Mouse (Mus musculus) thymus, postnatal 14 days (tissue): ENCODE data around the gene Nxn.
"Not testable (repeated sequence)": the region's sequence is repeated elsewhere in the genome, so short reads cannot be mapped to it uniquely, and the experiment has no call there.

Experiments used
- DNase-seq: peaks from one replicate; pipeline ENCODE4 v3.0.0; 2021

Nxn gene

DNA sequence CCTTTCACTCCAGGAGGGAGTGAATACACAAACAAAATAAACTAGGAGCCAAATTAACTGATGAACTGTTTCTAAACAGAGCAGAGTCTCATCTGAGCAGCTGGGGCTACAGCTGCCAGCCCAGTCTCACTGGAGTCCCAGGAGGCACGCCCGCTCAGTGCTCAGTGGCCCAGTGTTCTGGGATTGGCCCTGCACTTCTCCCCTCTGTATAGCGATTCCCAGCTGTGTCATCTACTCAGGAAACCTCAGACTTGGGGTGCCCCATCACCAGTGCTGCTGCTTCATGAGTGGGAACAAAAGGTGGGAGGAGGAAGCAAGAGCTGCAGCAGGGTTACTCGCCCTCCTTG lies 145.0 kb downstream of the Nxn start:
- DNase-seq, result no peak

DNA sequence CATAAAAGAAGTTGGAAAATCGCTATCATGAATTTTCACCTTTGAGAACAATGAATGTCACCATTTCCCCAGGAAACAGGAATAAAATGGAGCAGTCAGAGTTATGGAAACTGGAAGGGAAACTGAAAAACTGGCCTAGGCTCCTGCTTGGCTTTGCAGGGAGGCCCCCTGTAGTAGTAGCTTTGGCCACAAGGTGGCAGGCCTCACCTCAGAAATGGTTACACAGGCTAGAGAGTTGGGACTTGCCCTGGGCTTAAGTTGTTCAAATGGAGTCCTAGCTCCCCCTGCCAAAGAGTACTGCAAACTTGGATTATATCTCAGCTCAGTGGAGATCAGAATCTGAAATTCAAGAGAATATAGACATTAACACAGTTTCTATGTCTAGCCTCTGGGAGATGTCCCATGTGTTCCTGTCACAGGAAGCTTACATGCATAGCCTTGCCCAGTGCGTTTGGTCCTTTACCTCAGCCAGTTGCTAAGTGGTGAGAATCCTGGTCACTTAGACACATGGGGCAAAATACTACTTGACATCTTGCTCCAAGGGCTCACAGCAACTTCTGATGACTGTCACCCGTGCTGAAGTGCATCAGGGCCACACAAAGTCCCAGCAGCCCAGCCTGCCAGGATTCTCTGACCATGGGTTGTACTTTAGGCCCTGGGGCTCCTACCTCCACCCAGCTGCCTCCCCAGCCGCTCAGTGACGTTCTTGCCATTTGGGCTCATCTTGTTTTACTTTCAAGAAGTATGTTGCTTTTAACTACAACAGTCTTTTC lies 145.6 kb downstream of the Nxn start:
- DNase-seq, result peak; percentile 82

GRCm38 (mm10) chr11:76252036-76252435 lies 146.9 kb downstream of the Nxn start:
- no peak for DNase-seq

DNA sequence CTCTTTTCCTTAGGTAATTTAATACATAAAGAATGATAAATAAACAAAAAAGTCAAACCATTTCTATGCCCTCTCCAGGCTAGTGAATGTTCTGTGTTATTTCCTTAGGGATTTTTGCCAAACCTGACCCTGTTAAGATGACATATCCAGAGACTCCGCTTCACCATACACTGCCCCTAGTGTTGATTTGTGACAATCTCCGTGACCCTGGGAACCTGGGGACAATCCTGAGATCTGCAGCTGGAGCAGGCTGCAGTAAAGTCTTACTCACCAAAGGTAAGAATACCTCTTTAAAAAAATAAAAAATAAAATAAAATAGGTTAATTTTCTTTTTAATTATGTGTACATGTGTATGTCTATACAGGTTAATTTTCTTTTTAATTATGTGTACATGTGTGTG lies 151.7 kb downstream of the Nxn start:
- no peak for DNase-seq

DNA sequence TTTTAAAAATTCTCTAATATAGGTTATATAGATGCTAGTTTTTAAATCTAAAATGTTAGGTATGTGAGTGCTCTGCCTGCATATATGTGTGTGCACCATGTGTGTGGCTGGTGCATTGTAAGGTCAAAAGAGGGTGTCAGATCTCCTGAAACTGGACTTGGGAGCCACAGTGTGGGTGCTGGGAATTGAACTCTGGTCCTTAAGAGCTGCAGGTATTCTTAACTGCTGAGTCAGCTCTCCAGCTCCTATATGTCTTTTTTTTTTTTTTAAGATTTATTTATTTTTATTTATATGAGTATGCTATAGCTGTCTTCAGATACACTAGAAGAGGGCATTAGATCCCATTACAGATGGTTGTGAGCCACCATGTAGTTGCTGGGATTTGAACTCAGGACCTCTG lies 152.5 kb downstream of the Nxn start:
- no peak for DNase-seq

DNA sequence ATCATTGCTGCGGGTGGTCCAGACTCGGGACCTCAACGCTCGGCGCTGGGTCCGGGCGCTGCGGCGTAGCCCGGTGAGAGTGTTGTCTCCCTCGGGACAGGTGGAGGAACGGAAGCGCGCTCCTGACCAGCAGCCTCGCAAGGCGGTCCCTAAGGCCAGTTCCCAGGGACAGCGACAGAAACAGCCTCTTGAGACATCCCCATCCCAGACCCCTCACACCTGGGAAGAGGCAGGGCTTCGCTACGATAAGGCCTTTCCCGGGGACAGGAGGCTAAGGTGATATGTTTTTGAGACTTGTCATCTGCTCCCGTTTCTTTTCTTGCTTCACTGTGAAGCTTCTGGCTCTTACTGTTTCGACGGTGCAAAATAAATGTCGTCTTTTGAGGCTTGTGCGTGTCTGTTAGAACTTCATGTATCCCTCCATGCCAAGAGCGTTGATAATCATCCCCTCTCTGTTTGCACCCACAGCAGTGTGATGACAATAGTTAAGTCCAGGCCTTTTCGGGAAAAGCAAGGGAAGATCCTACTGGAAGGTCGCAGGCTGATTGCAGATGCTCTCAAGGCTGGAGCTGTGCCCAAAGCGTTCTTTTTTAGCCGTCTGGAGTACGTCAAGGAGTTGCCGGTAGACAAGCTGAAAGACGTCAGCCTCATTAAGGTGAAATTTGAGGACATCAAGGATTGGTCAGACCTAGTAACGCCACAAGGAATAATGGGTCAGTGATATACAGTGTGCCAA lies 155.0 kb downstream of the Nxn start:
- DNase-seq, result no peak

DNA sequence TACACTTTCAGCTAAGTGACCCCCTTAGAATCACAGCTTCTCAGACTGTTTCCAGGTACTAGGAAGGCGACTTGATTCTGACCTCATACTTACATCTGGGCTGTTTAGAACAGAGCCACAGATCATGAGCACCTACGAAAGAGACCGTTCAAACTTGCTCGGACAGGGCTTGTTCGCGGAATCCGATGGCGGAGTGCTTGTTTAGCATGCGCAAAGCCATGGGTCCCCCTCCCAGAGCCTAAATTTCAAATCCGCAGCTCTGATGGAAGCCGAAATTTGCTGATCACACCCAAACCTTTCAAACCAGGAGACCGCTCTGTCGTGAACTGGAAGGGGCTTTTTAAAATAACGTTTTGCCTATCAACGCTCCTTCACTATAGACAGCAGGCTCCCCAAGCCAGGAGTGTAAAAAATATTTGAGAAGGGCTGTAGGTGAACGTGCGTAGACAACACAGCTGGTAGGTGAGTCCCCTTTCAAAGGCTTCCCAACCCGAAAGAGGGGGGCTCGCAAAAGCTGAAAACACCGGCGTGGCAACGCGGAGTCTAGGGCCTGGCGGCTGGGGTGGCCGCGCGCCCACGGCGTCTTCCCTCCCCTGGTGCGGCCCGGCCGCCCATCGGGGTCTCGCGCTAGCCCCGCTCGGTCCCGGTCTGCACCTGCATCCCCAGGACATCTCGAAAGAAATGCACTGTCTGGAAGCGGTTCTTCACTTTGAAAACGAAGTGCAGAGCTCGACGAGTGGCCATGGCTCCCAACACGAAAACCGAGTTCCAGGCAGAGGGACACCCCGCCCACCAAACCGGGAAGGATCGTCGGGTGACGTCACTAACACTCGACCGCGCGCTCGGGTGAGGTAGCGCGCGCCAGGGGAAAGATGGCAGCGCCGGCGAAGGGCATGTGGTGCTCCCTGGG lies 155.8 kb downstream of the Nxn start, which contains the start of the genes Mrm3 and Glod4:
Mrm3 (plus strand) TSS at position 815 of the 910 bp plus-strand sequence.
Glod4 (minus strand) TSS at position 825 of the 910 bp plus-strand sequence.
- DNase-seq, result peak; percentile 92

GRCm38 (mm10) chr11:76239750-76240149 lies 159.2 kb downstream of the Nxn start:
- DNase-seq, result no peak

GRCm38 (mm10) chr11:76236136-76236535 lies 162.8 kb downstream of the Nxn start:
- DNase-seq, result no peak

- DNase-seq, result no peak
These were observed 173.9 kb downstream of the Nxn start for GRCm38 (mm10) chr11:76225051-76225450.

DNA sequence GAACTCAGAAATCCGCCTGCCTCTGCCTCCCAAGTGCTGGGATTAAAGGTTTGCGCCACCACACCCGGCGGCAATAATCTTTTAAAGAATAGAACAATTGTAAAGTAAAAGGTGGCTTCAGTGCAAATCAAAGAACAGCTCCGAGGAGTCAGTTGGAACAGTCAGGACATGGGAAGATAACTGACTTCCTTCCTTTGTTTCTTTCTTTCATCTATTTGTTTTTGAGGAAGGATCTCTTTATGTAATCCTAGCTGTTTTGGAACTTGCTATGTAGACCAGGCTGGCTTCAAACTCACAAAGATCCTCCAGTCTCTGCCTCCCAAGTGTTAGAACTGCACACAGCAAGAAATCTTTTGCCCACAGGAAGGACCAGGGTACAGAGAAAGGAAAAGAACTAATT lies 174.3 kb downstream of the Nxn start:
- DNase-seq, result no peak

GRCm38 (mm10) chr11:76217390-76217800 lies 181.5 kb downstream of the Nxn start, which contains the start of the genes Dbil5 and Gemin4:
Dbil5 (plus strand) TSS chr11:76217608.
Gemin4 (minus strand) TSS chr11:76217664.
- peak; percentile 98 for DNase-seq

- peak; percentile 7 for DNase-seq
These were observed 182.1 kb downstream of the Nxn start for GRCm38 (mm10) chr11:76216681-76217389.

GRCm38 (mm10) chr11:76216049-76216540 lies 182.8 kb downstream of the Nxn start:
- no peak for DNase-seq

DNA sequence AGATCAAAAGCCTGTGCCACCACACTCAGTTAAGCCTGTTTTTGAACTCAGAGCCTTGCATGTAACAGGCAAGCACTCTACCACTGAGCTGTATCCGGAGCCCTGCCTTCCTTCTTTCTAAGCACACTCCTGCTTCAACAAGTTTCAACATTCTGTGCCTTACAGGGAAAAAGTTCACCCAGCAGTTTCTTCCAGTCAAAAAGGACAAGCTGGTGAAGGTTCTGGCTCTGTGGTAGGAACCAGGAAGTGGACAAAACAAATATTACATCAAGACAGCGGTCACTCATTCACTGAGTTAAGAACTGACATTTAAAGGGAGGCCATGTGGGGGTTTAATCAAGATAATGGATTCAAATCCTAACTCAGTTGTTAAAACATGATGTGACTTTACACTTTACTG lies 183.9 kb downstream of the Nxn start:
- DNase-seq, result peak; percentile 6

DNA sequence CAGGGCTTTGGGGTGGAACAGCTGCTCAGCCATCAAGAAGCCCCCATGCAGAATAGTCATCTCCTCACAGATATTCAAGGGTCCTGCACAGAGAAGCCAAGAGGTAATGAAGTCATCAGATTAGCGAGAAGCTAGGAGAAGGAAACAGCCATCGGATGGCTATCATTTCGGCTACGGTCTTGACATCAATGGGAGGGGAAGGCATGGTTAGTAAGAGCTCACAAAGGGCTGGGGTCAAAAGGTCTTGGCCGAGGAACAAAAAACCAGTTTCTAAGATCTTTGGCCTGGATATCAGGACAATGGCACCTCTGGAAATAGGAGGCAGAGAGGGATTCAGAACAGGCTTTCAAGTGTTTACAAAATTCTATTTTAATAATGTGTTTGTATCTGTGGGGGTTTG lies 185.1 kb downstream of the Nxn start:
- no peak for DNase-seq

GRCm38 (mm10) chr11:76211595-76211994 lies 187.3 kb downstream of the Nxn start:
- not testable (repeated sequence) for DNase-seq

- no peak for DNase-seq
These were observed 188.5 kb downstream of the Nxn start for GRCm38 (mm10) chr11:76210228-76210985.
